Comparison of ENCODE assay signal across 8 mouse cellular contexts in genomic region chr10:80700732-80701131, GRCm38 (mm10). TPM values are rescaled to one million over a fixed set of nuclear protein-coding genes. Genes with fewer than 3 reads are reported as not detected.
DNase-seq lines count a peak whose midpoint lies in the region; ATAC-seq lines count a peak whose summit lies in the region.

No protein-coding gene starts in this region.

- H3K27ac ChIP-seq in lung, embryonic 16.5 days (ENCODE audit: low read length) = no peak overlapping the region
- H3K27ac ChIP-seq in embryonic facial prominence, embryonic 11.5 days (replicated peaks; ENCODE audit: low read depth, low read length) = no peak overlapping the region
- H3K27ac ChIP-seq in limb, embryonic 11.5 days (replicated peaks; ENCODE audit: low read depth, low read length) = no peak overlapping the region

- H3K4me2 ChIP-seq in lung, embryonic 16.5 days (ENCODE audit: low read depth, low read length) = peak overlapping the region; percentile 60
- peak overlapping the region; percentile 51 for H3K4me2 ChIP-seq in embryonic facial prominence, embryonic 11.5 days (ENCODE audit: low read depth, low read length)
- peak overlapping the region; percentile 57; the same call in 1 of the 2 replicates for H3K4me2 ChIP-seq in limb, embryonic 11.5 days (ENCODE audit: low read depth, severe bottlenecking)

- no peaks in the 10 kb centered on the region for H3K36me3 ChIP-seq in lung, embryonic 16.5 days (ENCODE audit: control insufficient read depth, insufficient read depth, low read length)
- no peaks in the 10 kb centered on the region for H3K36me3 ChIP-seq in embryonic facial prominence, embryonic 11.5 days (replicated peaks; ENCODE audit: control insufficient read depth, insufficient read depth, low read depth, low read length)
- no peaks in the 10 kb centered on the region; the same call in 1 of the 2 replicates for H3K36me3 ChIP-seq in limb, embryonic 11.5 days (ENCODE audit: control insufficient read depth, insufficient read depth, low read length)

- no peak for ATAC-seq in lung, embryonic 16.5 days (ENCODE audit: low read depth)
- ATAC-seq in embryonic facial prominence, embryonic 11.5 days (replicated peaks; ENCODE audit: insufficient number of reproducible peaks, low FRiP score, low TSS enrichment, low read depth) = no peak
- ATAC-seq in limb, embryonic 11.5 days (ENCODE audit: insufficient number of reproducible peaks, low FRiP score, low TSS enrichment, low read depth) = no peak

- peak overlapping the region; percentile 71 for H3K4me3 ChIP-seq in lung, embryonic 16.5 days (ENCODE audit: low read length)
- peak overlapping the region; percentile 59; the same call in 1 of the 2 replicates for H3K4me3 ChIP-seq in embryonic facial prominence, embryonic 11.5 days (ENCODE audit: low read depth, low read length)
- H3K4me3 ChIP-seq in limb, embryonic 11.5 days (ENCODE audit: low read depth, low read length) = peak overlapping the region; percentile 66; the same call in 1 of the 2 replicates

- no peaks in the 10 kb centered on the region for H3K9me3 ChIP-seq in lung, embryonic 16.5 days (ENCODE audit: control insufficient read depth, low read length)
- no peaks in the 10 kb centered on the region for H3K9me3 ChIP-seq in embryonic facial prominence, embryonic 11.5 days (replicated peaks; ENCODE audit: control insufficient read depth, low read length)
- no peaks in the 10 kb centered on the region for H3K9me3 ChIP-seq in limb, embryonic 11.5 days (ENCODE audit: control insufficient read depth, low read length)

- 34% methylated on average over 4 of the region's 4 CpGs for WGBS in lung, embryonic 16.5 days
- 50% methylated on average over 4 of the region's 4 CpGs for WGBS in embryonic facial prominence, embryonic 11.5 days
- WGBS in limb, embryonic 11.5 days = 50% methylated on average over 4 of the region's 4 CpGs

- H3K27me3 ChIP-seq in lung, embryonic 16.5 days (ENCODE audit: control insufficient read depth, insufficient read depth, low read depth, low read length) = no peaks in the 10 kb centered on the region
- H3K27me3 ChIP-seq in embryonic facial prominence, embryonic 11.5 days (ENCODE audit: control insufficient read depth, insufficient read depth, low read length) = no peaks in the 10 kb centered on the region
- H3K27me3 ChIP-seq in limb, embryonic 11.5 days (ENCODE audit: control insufficient read depth, insufficient read depth, low read length) = no peaks in the 10 kb centered on the region

- intact Hi-C loops in left cerebral cortex, postnatal 10 days (cut with DNase I) = no loop called here

- DNase-seq in lung, adult 18-20 months = no peak
- DNase-seq in embryonic facial prominence, embryonic 11.5 days (ENCODE audit: low spot score) = no peak
- DNase-seq in limb, embryonic 11.5 days (ENCODE audit: low spot score) = no peak
- peak; percentile 40 to 51 for DNase-seq in spleen, postnatal 10 days (ENCODE audit: low spot score in 2 of 2)
- DNase-seq in left cerebral cortex, postnatal 10 days (ENCODE audit: extremely low spot score in 1 of 2, low spot score in 2 of 2) = no peak
- DNase-seq in right cerebral cortex, postnatal 4 days = no peak
- DNase-seq in right cerebral cortex, postnatal 10 days (ENCODE audit: low spot score in 2 of 2) = no peak

- H3K9ac ChIP-seq in lung, embryonic 16.5 days (ENCODE audit: low read length) = peak overlapping the region; percentile 81; the same call in 1 of the 2 replicates
- H3K9ac ChIP-seq in embryonic facial prominence, embryonic 11.5 days (replicated peaks; ENCODE audit: low read length) = peak overlapping the region; percentile 76; the same call in 1 of the 2 replicates
- no peak overlapping the region for H3K9ac ChIP-seq in limb, embryonic 11.5 days (ENCODE audit: low read length)

- peaks cover 38% of the 10 kb centered on the region for H3K4me1 ChIP-seq in lung, embryonic 16.5 days (replicated peaks; ENCODE audit: control insufficient read depth, insufficient read depth, low read length)
- peaks cover 5% of the 10 kb centered on the region; the same call in 1 of the 2 replicates for H3K4me1 ChIP-seq in embryonic facial prominence, embryonic 11.5 days (ENCODE audit: control insufficient read depth, insufficient read depth, low read length)
- H3K4me1 ChIP-seq in limb, embryonic 11.5 days (ENCODE audit: control insufficient read depth, insufficient read depth, low read length) = peaks cover 7% of the 10 kb centered on the region

RNA-seq across cellular contexts. Expression of gene Mob3a, which starts 1.0 kb away (rescaled TPM):
- 42.3 and 45.7 TPM in 2 replicates for polyA plus RNA-seq in lung, embryonic 16.5 days (2015; fragmentation: Nextera tagmentation; extraction: Ambion mirVana)
- 42.3 and 45.0 TPM in 2 replicates for polyA plus RNA-seq in embryonic facial prominence, embryonic 11.5 days (2014; fragmentation: Nextera tagmentation; extraction: Ambion mirVana)
- polyA plus RNA-seq in limb, embryonic 11.5 days (2014; fragmentation: Nextera tagmentation; extraction: Ambion mirVana) = 44.0 and 48.6 TPM in 2 replicates
- 10 to 100 TPM; 21.8 to 24.7 TPM for total RNA-seq in left cerebral cortex, postnatal 10 days (2021)

RNA-seq across cellular contexts. Expression of gene Izumo4, which starts 1.3 kb away (rescaled TPM):
- 23.6 and 26.8 TPM in 2 replicates for polyA plus RNA-seq in lung, embryonic 16.5 days (2015; fragmentation: Nextera tagmentation; extraction: Ambion mirVana)
- polyA plus RNA-seq in embryonic facial prominence, embryonic 11.5 days (2014; fragmentation: Nextera tagmentation; extraction: Ambion mirVana) = 4.8 and 7.6 TPM in 2 replicates
- 4.8 and 5.0 TPM in 2 replicates for polyA plus RNA-seq in limb, embryonic 11.5 days (2014; fragmentation: Nextera tagmentation; extraction: Ambion mirVana)
- total RNA-seq in left cerebral cortex, postnatal 10 days (2021) = 10 to 100 TPM; 56.3 to 63.5 TPM

RNA-seq across cellular contexts. Expression of gene Mknk2, which starts 22.8 kb away (rescaled TPM):
- 66.3 and 82.1 TPM in 2 replicates for polyA plus RNA-seq in lung, embryonic 16.5 days (2015; fragmentation: Nextera tagmentation; extraction: Ambion mirVana)
- 63.7 and 67.0 TPM in 2 replicates for polyA plus RNA-seq in embryonic facial prominence, embryonic 11.5 days (2014; fragmentation: Nextera tagmentation; extraction: Ambion mirVana)
- 95.3 and 98.5 TPM in 2 replicates for polyA plus RNA-seq in limb, embryonic 11.5 days (2014; fragmentation: Nextera tagmentation; extraction: Ambion mirVana)
- 10 to 100 TPM; 46.1 to 47.1 TPM for total RNA-seq in left cerebral cortex, postnatal 10 days (2021)

RNA-seq across cellular contexts. Expression of gene Ap3d1, which starts 41.3 kb away (rescaled TPM):
- polyA plus RNA-seq in lung, embryonic 16.5 days (2015; fragmentation: Nextera tagmentation; extraction: Ambion mirVana) = 59.6 and 59.9 TPM in 2 replicates
- polyA plus RNA-seq in embryonic facial prominence, embryonic 11.5 days (2014; fragmentation: Nextera tagmentation; extraction: Ambion mirVana) = 57.6 and 61.0 TPM in 2 replicates
- 67.8 and 68.5 TPM in 2 replicates for polyA plus RNA-seq in limb, embryonic 11.5 days (2014; fragmentation: Nextera tagmentation; extraction: Ambion mirVana)
- total RNA-seq in left cerebral cortex, postnatal 10 days (2021) = 100 to 1,000 TPM; 146 to 151 TPM

RNA-seq across cellular contexts. Expression of gene Btbd2, which starts 43.9 kb away (rescaled TPM):
- polyA plus RNA-seq in lung, embryonic 16.5 days (2015; fragmentation: Nextera tagmentation; extraction: Ambion mirVana) = 15.3 and 33.2 TPM in 2 replicates
- polyA plus RNA-seq in embryonic facial prominence, embryonic 11.5 days (2014; fragmentation: Nextera tagmentation; extraction: Ambion mirVana) = 53.5 and 56.3 TPM in 2 replicates
- 67.4 and 67.9 TPM in 2 replicates for polyA plus RNA-seq in limb, embryonic 11.5 days (2014; fragmentation: Nextera tagmentation; extraction: Ambion mirVana)
- total RNA-seq in left cerebral cortex, postnatal 10 days (2021) = 10 to 100 TPM; 89.6 to 91.0 TPM

Comparison
In these comparisons a context has a peak if more than half of its experiments do, and no peak if none do; other contexts are left out.
1. DNase-seq: peak in spleen, postnatal 10 days (2 of 2); none in lung, adult 18-20 months (0 of 2), embryonic facial prominence, embryonic 11.5 days (single experiment), limb, embryonic 11.5 days (single experiment), left cerebral cortex, postnatal 10 days (0 of 2), right cerebral cortex, postnatal 4 days (single experiment) and right cerebral cortex, postnatal 10 days (0 of 2).
2. Peak in every context shown above with its lines, with median percentiles within 50 percentile points of each other: H3K4me2 ChIP-seq and H3K4me3 ChIP-seq.